Mouse (Mus musculus) liver, adult (tissue): ENCODE results near the gene Ackr3.

Experiments
- GATA4 ChIP-seq: IDR thresholded peaks from 2 replicates; pipeline ENCODE4 v1.6.1; 2014; ENCODE audit warnings: mild to moderate bottlenecking, low read length; ENCODE audit not compliant: insufficient replicate concordance

Gene Ackr3

GRCm38 (mm10) chr1:90238095-90238888, 34.5 kb downstream of the Ackr3 start:
- TF ChIP-seq GATA4: peak; percentile 73; the same call in 1 of the 2 replicates

- TF ChIP-seq GATA4: no peak
Observed at GRCm38 (mm10) chr1:90239336-90240225, 35.8 kb downstream of the Ackr3 start.

- peak; percentile 96; the same call in 1 of the 2 replicates for TF ChIP-seq GATA4
Observed at GRCm38 (mm10) chr1:90240287-90240686, 36.5 kb downstream of the Ackr3 start.

GRCm38 (mm10) chr1:90242444-90242989, 38.7 kb downstream of the Ackr3 start:
- no peak for TF ChIP-seq GATA4

GRCm38 (mm10) chr1:90244537-90244936, 40.8 kb downstream of the Ackr3 start:
- no peak for TF ChIP-seq GATA4

GRCm38 (mm10) chr1:90245533-90245932, 41.8 kb downstream of the Ackr3 start:
- no peak for TF ChIP-seq GATA4

GRCm38 (mm10) chr1:90246035-90246434, 42.3 kb downstream of the Ackr3 start:
- TF ChIP-seq GATA4: no peak

- TF ChIP-seq GATA4: no peak
Observed at GRCm38 (mm10) chr1:90246800-90247199, 43.0 kb downstream of the Ackr3 start.

GRCm38 (mm10) chr1:90247234-90247633, 43.5 kb downstream of the Ackr3 start:
- TF ChIP-seq GATA4: no peak

- no peak for TF ChIP-seq GATA4
Observed at GRCm38 (mm10) chr1:90247756-90248541, 44.2 kb downstream of the Ackr3 start.

GRCm38 (mm10) chr1:90248966-90249735, 45.4 kb downstream of the Ackr3 start:
- TF ChIP-seq GATA4: no peak

GRCm38 (mm10) chr1:90250419-90250818, 46.6 kb downstream of the Ackr3 start:
- no peak for TF ChIP-seq GATA4

GRCm38 (mm10) chr1:90251156-90251555, 47.4 kb downstream of the Ackr3 start:
- TF ChIP-seq GATA4: no peak

- no peak for TF ChIP-seq GATA4
Observed at GRCm38 (mm10) chr1:90253465-90253864, 49.7 kb downstream of the Ackr3 start.
